8 mouse cellular contexts compared by ENCODE assay signal in genomic region chr11:62281601-62281997, GRCm38 (mm10). TPM values are rescaled to one million over a fixed set of nuclear protein-coding genes. Genes with fewer than 3 reads are reported as not detected.
A peak's percentile ranks its signal among the peaks of the same experiment; 100 is the strongest.
DNase-seq lines count a peak whose midpoint lies in the region; ATAC-seq and TF ChIP-seq lines count a peak whose summit lies in the region.

No protein-coding gene starts in this region.

- ATAC-seq in megakaryocyte-erythroid progenitor cell, adult 5-6 weeks (replicated peaks; ENCODE audit: low FRiP score, low TSS enrichment, poor library complexity, severe bottlenecking): 0 out of 2 replicates have a peak, but pooled peaks have one; percentile 19

- peak overlapping the region; percentile 27; the same call in 1 of the 2 replicates for H3K27ac ChIP-seq in bone marrow macrophage, adult 2 months (ENCODE audit: insufficient read depth, low read depth, low read length)

- intact Hi-C loops in left cerebral cortex, postnatal 14 days (cut with DNase I): loop anchor here (2.0 kb wide), 1 partner anchor 331 kb away; no protein-coding TSS in a partner anchor

- H3K4me3 ChIP-seq in bone marrow macrophage, adult 2 months (ENCODE audit: insufficient read depth, low read length): peak overlapping the region; percentile 91

- TF ChIP-seq CTCF in bone marrow macrophage, adult 2 months (IDR thresholded peaks at IDR 0.05; ENCODE audit: low read depth, low read length): no peak

- peaks cover 3% of the 10 kb centered on the region for H3K4me1 ChIP-seq in bone marrow macrophage, adult 2 months (ENCODE audit: control insufficient read depth, insufficient read depth, low read length)

- TF ChIP-seq POLR2A in bone marrow macrophage, adult 2 months (IDR thresholded peaks at IDR 0.05; ENCODE audit: borderline replicate concordance, low read depth, low read length): no peak

- peak; percentile 27 to 55 for DNase-seq in left cerebral cortex, adult 9 months (ENCODE audit: low spot score in 2 of 2)
- no peak for DNase-seq in left cerebral cortex, adult 8-10 months (ENCODE audit: low spot score in 2 of 2)
- DNase-seq in gastrocnemius, adult 8-10 months (ENCODE audit: low spot score in 2 of 2): peak; percentile 70 to 75
- DNase-seq in left cerebral cortex, postnatal 14 days (ENCODE audit: low spot score in 2 of 2): peak; percentile 46
- DNase-seq in spleen, postnatal 36 days (ENCODE audit: low spot score in 2 of 2): no peak
- no peak for DNase-seq in adrenal gland, postnatal 4 days (ENCODE audit: low spot score in 2 of 2)

RNA-seq across cellular contexts. Expression of gene Ttc19, which starts 0.3 kb away (rescaled TPM):
- 10 to 100 TPM; 82.4 to 93.4 (median 88.3) TPM for total RNA-seq in left cerebral cortex, adult 8-10 months (2022)
- polyA plus RNA-seq in bone marrow macrophage, adult 2 months (2012; ENCODE audit: insufficient read depth, insufficient read length, missing spikeins): 5.7 and 6.7 TPM in 2 replicates
- total RNA-seq in gastrocnemius, adult 8-10 months (2022): 10 to 100 TPM; 37.5 to 45.7 (median 40.5) TPM
- 10 to 100 TPM; 81.3 to 82.4 TPM for total RNA-seq in left cerebral cortex, postnatal 14 days (2021)
- 9.9 and 14.9 TPM in 2 replicates for total RNA-seq in megakaryocyte-erythroid progenitor cell, adult 5-6 weeks (2014; fragmentation: Nextera tagmentation)
- total RNA-seq in megakaryocyte-erythroid progenitor cell, adult 5-6 weeks (2017): 12.1 and 23.5 TPM in 2 replicates
- total RNA-seq in adrenal gland, postnatal 4 days (2021): 10 to 100 TPM; 25.8 to 30.4 TPM

RNA-seq across cellular contexts. Expression of gene Zswim7, which starts 0.4 kb away (rescaled TPM):
- total RNA-seq in left cerebral cortex, adult 8-10 months (2022): 10 to 100 TPM; 17.2 to 22.7 (median 18.7) TPM
- polyA plus RNA-seq in bone marrow macrophage, adult 2 months (2012; ENCODE audit: insufficient read depth, insufficient read length, missing spikeins): 3.8 and 6.9 TPM in 2 replicates
- total RNA-seq in gastrocnemius, adult 8-10 months (2022): 10 to 100 TPM; 44.3 to 51.0 (median 47.8) TPM
- total RNA-seq in left cerebral cortex, postnatal 14 days (2021): 10 to 100 TPM; 14.8 to 19.5 TPM
- 14.7 and 14.9 TPM in 2 replicates for total RNA-seq in megakaryocyte-erythroid progenitor cell, adult 5-6 weeks (2014; fragmentation: Nextera tagmentation)
- total RNA-seq in megakaryocyte-erythroid progenitor cell, adult 5-6 weeks (2017): 7.7 and 9.5 TPM in 2 replicates
- 10 to 100 TPM; 26.0 to 28.7 TPM for total RNA-seq in adrenal gland, postnatal 4 days (2021)

RNA-seq across cellular contexts. Expression of gene Adora2b, which starts 32.8 kb away (rescaled TPM):
- total RNA-seq in left cerebral cortex, adult 8-10 months (2022): 1 to 10 TPM; 6.2 to 8.1 (median 7.1) TPM
- polyA plus RNA-seq in bone marrow macrophage, adult 2 months (2012; ENCODE audit: insufficient read depth, insufficient read length, missing spikeins): 1.4 and 2.3 TPM in 2 replicates
- total RNA-seq in gastrocnemius, adult 8-10 months (2022): under 1 TPM; 0.24 to 0.61 (median 0.37) TPM
- 1 to 10 TPM; 6.9 to 9.5 TPM for total RNA-seq in left cerebral cortex, postnatal 14 days (2021)
- not detected in 2 replicates for total RNA-seq in megakaryocyte-erythroid progenitor cell, adult 5-6 weeks (2014; fragmentation: Nextera tagmentation)
- total RNA-seq in megakaryocyte-erythroid progenitor cell, adult 5-6 weeks (2017): not detected in 2 replicates
- 1 to 10 TPM; 1.0 to 1.1 TPM for total RNA-seq in adrenal gland, postnatal 4 days (2021)

Comparison
In these comparisons a context has a peak if more than half of its experiments do, and no peak if none do; other contexts are left out.
1. DNase-seq: peak in left cerebral cortex, adult 9 months (2 of 2), gastrocnemius, adult 8-10 months (2 of 2) and left cerebral cortex, postnatal 14 days (2 of 2); none in left cerebral cortex, adult 8-10 months (0 of 2), spleen, postnatal 36 days (0 of 2) and adrenal gland, postnatal 4 days (0 of 2).